Mouse (Mus musculus) lung, adult 18-20 months (tissue): ENCODE measurements around the gene Gjb1.

Source experiments
- DNase-seq, 2 experiments: peaks; one replicate each; pipeline ENCODE4 v3.0.0; 2022; ENCODE audit warnings: mixed read lengths in 2 of 2

Gene Gjb1

GRCm38 (mm10) chrX:101418946-101419724, 43.0 kb downstream of the Gjb1 start:
- DNase-seq = peak; percentile 31 to 63

- peak; percentile 86 to 89 for DNase-seq
These were observed 43.8 kb downstream of the Gjb1 start for GRCm38 (mm10) chrX:101419725-101420699.

- DNase-seq = peak in 1 of 2 experiments; percentile 17
These were observed 44.5 kb downstream of the Gjb1 start, which contains the start of gene Zmym3 for GRCm38 (mm10) chrX:101420700-101421095. TSS of gene Zmym3 (minus strand) at chrX:101420849.

- no peak for DNase-seq
These were observed 47.3 kb downstream of the Gjb1 start for GRCm38 (mm10) chrX:101423462-101423861.

GRCm38 (mm10) chrX:101427774-101428173, 51.6 kb downstream of the Gjb1 start:
- peak in 1 of 2 experiments; percentile 34 for DNase-seq

- DNase-seq = no peak
These were observed 52.6 kb downstream of the Gjb1 start for GRCm38 (mm10) chrX:101428785-101429141.

DNA sequence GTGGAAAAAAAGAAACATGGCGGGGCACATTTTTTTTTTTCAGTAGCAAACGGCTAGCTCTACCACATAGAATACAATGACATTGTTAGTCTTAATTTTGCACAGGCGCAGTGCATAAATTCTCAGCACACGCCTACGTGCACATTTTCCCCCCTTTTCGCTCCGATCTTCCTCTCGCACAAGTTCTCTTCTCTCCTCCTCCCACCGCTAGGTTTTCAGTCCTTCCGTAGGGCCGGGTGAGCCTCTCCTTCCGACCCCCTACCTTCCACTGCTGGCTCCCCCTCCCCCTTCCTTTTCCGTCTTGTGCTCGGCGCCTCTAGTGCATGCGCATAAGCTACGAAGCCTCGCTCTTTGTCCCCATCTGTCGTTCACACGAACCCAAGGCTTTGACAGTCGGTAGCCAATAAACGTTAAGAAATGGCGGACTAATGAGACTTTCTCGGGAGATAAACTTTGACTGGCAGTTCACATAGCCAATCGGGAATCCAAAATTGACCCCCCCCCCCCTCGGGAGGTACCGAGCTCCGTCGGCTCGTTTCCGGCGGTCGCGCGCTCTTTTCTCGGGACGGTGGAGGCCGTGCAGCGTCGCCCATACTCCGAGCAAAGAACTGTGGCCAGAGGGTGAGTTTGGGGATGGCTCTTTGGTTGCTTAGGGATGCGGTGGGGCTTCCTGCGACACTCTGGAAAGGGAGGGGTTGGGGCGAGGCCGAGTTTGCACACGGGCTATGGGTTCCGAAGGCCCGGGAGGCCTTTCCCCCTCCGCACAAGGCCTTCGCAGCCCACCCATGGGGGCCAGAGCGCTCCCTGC, 53.2 kb downstream of the Gjb1 start, which contains the start of gene Nono:
TSS of gene Nono (plus strand) at position 177 of the 808 bp plus-strand sequence.
- peak; percentile 87 to 90 for DNase-seq

GRCm38 (mm10) chrX:101429976-101430375, 53.8 kb downstream of the Gjb1 start:
- DNase-seq = peak in 1 of 2 experiments; percentile 7
